Mouse (Mus musculus) kidney, postnatal 25 days (tissue): Measurements from ENCODE around the gene Hivep3.

Experiments
- DNase-seq, 2 experiments: peaks; one replicate each; pipeline ENCODE4 v3.0.0; 2021; ENCODE audit warnings: mixed read lengths in 2 of 2

The Hivep3 gene

DNA sequence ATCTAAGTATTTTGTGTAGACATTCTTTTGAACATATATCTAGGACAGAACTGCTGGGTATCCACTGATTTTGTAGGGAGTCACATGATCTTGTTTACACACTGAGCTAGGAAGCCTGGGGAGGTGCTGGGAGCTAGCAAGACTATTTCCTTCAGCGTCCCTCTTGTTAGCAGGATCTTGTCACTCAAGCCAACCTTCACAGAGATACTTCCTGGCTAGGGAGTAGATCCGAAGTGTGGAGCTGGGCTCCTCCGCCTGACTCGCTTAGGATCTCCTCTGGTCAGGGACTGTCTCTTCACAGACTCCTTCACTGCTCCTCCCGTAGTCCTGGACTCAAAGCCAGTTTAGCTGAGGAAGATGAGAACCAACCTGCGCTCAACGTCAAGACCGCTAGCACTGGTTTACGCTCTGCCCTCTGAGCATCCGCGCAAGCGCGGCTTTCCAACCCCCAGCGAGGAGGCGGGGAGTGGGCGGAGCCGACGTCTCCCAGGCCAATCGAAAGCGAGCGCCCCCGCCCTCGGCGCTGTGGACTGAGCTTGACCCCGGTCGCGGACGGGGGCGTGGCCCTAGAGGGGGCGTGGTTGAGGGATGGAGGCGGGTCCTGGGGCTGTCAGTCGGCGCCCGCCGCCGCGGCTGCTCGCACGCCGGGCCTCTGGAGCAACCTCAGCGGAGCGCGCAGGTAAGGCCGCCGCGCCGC is at the start of gene Hivep3:
TSS of gene Hivep3 (plus strand) at position 601 of the 697 bp plus-strand sequence.
- DNase-seq, result peak; percentile 100

DNA sequence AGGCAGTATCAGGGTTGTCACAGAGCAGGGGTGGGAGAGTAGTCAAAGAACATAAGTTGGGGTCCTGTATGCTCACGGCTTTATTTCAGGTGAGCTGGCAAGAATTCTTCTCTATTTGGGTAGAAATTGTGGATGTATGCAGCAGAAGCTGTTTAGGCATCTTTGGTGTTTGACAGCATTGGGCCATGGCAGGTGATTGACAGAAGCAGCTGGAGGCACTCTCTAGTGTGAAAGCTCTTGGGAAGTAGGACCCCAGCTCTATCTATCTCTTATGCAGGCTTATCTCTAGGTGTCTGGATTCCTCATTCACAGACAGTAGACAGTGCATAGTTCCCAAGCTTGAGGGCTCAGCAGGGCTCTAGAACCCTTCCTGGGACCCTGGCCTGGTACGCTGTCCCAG is 47.8 kb upstream of the Hivep3 start:
- no peak for DNase-seq

DNA sequence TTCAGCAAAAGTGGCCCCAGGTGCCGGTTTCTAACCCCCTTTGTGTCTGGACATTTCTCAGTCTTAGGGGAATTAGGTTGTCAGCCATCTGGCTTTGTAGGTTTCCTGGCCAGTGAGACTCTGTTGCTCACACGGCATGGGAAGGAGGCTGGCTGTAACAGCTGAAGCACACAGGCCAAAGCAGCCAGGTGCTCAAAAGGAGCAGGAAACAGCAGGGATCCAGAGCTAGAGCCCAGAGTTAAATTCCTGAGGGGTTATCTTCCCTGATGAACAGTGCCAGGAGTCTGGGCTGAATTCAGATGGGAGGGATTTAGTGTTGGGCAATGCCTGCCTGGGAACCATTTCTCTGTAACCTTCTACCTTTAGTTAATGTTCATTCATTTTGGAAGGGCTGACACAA is 35.2 kb upstream of the Hivep3 start:
- no peak for DNase-seq

DNA sequence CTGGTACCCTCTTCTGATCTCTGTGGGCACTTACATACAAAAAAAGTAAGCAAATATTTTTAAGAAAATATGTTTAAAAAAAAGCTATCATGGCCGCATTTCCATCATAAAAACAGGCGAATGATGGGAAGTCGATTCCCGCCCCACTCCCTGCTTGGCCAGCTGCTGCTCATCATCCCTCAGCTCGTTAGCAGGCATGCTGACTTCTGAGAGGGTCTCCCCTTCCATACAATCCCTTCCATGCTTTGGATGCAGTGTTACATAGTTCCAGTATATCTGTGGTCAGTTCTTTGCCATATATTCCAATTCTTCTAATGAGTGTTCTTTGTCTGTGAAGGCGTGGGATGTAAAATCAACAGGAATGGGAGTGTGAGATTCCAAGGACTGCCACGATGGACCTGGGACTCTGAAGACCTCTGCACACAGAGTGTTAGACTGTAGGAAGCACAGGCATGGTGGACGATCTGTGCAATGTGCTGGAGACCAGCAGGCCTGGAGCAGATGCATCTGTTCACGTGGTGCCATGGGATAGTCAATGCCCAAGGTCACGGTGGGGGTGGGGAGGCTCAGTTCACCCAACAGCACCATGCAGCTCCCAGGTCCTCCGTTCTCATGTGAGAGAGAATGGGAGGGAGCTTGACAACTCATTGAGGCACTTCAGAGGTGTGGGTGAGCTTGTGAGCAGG is 32.2 kb upstream of the Hivep3 start:
- DNase-seq, result no peak

DNA sequence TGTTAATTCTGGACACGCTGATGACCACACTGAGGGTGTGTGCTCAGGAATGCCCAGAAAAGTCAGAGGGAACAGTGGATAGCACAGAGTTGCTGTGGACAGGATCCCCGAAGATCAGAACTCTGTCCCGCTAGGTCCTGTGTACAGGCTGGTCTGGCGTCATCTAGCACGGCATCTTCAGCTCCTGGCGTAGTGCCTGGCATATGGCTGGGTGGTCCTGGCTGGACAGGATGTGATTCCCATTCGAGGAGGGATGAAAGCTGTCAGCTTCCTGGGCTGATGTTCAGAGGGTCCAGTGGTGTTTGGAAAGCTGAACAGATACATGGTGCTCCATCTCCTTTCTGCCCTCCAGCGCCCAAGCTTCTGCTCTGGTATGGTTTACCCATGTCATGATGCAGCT is 29.6 kb upstream of the Hivep3 start:
- DNase-seq, result no peak

DNA sequence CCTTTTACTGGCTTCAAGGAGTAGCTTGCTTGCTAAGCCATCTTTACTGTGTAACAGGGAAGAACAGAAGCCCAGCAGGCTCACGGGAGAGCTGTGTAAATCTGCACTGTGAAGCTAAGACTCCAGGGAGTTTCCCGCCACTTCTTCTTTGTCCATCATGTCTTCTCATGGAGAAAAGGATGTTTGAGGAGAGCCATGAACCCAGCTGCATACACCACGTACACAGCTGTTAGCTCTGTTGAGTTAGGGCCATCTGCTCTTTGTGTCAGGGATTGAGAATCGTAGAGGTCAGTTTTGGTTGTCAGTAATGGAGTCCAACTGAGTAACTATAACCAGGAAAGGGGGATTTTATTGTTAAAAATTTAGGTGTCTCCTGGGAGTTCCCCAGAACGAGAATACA is 26.3 kb upstream of the Hivep3 start:
- no peak for DNase-seq

DNA sequence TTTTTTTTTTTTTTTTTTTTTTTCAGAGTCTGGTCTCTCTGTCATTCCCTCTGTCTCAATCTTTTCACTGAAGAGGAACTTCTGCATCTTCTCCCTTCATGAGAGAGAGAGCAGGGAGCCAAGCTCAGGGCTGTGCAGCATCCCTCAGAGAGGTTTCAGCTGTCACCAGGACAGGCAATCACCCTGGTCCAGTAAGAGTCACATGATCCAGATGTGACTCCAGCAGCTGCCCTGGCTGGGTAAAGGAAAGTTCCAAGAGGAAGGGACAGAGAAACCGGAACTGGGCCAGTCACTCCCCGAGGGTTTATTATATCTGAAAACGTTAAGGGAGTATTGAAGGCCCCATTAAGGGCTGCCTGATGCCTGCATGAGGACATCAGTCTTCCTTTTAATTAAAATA is 25.8 kb upstream of the Hivep3 start:
- DNase-seq, result no peak

DNA sequence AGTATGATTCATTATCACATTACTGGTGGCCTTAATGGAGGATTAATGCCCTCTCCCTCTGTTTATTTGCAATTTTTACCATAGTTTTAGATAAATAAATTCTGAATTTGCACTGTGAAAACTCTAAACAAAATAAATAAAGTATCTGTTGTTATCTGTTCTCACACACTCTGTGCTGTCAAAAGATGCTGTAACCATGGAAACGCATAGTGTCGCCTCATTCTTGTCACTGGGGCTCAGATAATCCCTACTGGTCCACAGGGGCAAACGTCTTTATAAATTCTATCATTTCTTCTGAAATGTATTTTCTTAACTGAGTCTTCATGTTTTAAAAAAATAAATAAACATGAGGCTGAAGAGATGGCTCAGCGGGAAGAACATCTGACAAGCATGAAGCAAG is 23.4 kb upstream of the Hivep3 start:
- no peak for DNase-seq

DNA sequence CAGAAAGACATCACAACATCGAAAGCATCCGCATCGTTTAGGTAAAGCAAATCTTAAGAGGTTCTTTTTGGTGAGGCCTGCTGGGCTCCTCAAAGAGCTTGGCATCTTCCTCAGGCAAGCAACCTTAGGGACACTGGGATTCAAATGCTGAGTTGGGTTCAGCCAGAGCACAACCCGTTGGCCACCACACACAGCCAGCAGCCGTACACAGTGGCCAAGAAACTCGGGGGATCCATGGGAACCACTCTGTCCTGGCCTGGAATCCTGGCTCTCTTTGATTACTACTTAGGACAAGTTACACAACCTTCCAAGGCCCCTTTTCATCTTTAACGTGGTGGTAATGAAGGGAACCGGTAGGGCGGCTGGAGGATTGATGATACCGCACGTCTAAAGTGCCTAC is 16.1 kb upstream of the Hivep3 start:
- no peak for DNase-seq

DNA sequence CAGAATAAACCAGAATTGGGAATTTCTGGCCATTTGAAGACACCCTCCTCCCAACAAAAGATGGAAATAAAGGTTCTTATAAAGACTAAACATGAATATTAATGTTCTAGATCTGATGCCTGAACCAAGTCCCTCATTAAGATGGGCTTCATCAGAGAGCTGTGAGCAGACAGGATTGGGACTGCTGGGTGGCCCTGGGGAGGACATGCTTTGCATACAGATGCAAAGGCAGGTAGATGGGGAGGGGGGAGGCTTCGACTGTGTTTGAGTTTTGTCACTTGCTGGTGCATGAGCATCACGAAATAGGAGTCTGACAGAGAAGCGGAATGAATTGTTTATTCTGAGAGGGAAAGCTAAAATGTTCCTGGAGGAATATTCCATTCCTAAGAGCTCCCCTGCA is 12.1 kb upstream of the Hivep3 start:
- no peak for DNase-seq

DNA sequence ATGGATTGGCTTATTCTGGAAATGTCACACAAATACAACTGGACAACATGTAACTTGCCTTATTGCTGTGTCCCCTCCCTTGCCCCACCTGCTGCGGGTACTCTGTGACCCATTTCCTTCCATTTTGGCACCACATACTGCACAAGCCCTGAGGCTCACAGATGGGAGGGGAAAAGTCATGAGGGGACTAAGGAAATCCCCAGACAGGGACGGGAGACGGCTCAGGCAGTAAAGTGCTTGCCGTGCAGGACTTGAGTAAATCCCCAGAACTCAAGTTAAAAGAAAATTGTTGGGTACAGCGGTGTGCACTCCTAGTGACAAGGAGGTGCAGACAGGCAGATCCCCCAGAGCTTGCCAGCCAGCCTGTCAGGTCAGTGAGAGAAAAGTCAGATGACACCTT is 7.5 kb upstream of the Hivep3 start:
- DNase-seq, result no peak

DNA sequence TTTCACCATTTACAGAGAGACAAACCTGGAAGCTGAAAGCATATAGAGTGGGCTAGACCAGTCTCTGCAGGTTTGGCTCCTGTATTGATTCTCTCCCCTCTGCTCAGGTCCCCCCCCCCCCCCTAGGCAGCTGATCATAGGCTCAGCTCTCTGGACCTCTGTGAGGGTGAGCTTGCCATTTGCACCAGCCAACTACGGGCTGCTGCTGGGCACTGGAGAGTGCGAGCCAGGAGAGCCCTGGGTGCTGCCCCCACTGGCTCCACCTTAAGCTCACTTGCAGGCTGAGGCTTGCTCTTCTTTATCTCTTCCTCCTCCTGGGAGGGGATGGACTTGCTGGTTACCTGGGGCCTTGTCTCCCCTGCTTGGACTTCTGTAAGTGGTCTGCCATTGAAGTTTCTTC is 5.7 kb upstream of the Hivep3 start:
- DNase-seq, result no peak

DNA sequence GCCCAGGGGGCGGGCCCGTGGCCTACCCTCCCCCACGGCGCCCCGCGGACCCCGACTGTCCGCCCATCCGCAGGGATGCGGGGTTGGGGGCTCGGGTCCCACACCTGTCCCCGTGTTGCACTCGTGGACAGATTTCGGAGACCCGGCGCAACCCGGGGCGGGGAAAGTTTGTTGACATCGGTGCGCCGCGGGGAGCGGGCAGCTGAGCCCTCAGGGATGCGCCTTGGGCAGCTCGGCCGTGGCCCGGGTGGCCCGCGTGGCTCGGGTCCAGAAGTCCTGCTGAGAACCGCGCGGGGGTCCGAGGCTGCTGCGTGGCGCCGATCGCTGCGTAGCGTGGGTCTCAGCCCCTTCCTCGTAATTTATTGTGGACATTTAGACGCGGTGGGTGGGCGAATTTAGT is 358 bp downstream of the Hivep3 start:
- DNase-seq, result peak in 1 of 2 experiments; percentile 51

DNA sequence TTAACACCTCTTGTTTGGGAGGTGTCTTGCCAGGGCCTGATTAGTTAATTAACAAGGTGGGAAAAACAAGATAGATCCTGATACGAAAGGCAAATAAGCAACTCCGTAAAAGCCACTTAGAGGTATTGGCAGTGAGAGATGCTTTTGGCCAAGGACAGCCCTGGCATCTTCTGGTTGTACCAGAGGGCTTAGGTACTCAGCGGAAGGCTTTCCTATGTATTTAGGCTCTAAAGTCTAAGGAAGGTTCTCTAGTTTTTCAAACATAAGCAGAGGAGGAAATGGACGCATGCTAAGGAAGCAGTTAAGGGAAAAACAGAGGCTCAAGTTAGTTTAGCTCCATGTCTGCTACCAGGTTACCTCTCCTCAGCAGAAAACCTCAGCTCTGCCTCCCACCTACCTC is 768 bp downstream of the Hivep3 start:
- no peak for DNase-seq

DNA sequence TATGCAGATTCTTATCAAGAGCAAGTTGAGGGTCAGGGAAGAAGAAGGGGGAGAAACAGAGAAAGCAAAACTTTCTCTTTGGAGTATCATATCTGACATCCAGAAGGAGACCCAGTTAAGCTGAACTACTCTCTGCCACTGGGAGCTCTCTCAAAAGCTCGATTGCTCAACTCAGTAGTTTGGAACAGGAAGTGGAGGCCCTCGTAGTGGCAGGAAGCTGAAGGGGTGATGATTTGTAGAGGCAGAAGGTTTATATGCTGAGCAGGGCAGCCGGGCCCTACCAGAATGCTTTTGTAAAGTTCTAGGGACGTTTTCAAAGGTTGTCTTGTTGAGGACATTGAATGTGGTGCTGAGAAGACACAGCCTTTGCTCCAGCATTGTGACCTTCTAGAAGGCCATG is 5.1 kb downstream of the Hivep3 start:
- peak; percentile 24 to 52 for DNase-seq

DNA sequence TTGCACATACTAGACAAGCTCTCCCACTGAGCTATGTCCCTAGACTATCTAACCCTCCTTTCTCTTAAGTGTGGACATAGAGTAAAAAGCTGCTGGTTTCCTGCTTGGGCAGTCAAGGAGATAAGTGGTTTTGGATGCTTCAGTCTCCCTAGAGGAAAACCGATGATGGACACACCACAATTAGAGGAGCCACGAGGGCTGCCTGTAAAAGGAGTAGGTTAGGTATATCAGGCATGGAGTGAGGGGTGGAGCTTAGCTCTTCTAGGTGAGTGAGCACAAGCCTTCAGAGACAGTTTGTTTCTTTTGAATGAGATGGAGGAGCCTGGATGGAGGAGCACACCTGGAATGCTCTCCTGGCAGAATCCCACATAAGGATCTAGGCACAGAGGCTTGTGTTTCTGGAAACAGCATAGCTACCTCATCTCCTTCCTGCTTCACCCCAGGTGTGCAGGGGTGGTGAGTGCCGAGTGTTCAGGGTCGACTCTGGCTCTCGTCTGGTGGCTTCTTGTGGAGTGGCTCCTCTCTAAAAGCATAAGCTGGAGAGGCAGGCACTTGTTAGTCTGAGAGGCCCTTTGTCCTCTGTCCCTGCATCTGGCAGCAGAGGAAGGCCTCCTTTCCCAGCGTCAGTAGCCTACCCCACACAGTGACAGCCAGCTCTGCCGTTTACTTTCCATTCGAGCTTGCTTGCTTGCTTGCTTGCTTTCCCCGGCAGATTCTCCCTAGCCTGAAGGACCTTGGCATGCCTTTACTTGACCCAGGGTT is 5.9 kb downstream of the Hivep3 start:
- DNase-seq, result no peak

DNA sequence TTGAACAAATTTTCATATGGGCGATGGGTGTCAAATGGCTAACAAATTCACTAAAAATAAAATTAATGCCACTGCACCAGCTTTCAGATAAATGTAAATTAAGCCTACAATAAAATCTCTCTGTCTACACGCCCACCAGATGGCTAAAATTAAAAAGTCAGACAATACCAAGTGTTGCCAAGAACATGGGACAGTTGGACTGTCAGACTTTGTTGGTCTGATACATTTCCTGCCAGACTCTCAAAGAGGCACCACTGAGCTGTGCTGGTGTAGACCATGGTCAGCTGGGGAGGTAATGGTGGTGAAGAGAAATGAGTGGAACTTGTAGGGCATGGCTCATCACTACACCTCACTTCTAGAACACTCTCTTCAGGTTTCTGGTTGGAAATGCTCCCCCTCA is 14.8 kb downstream of the Hivep3 start:
- DNase-seq, result no peak

DNA sequence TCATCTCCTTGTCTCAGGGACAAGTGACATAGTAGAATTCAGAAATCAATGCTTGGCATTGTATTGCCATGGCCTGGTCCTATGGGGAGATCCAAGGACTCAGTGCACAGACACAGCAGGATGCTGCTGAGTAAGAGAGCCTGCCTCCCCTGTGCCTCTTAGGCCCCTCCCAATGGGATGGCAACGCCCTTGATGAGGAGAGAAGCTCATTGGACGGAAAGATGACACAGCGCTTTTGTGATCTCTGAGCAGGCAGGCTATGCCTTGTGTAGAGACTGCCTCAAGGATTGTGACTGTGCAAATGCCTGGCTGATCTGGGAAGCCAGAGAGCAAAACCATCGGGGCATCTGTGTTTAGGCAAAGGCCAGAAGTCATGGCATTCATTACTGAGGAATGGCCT is 16.6 kb downstream of the Hivep3 start:
- DNase-seq, result no peak

DNA sequence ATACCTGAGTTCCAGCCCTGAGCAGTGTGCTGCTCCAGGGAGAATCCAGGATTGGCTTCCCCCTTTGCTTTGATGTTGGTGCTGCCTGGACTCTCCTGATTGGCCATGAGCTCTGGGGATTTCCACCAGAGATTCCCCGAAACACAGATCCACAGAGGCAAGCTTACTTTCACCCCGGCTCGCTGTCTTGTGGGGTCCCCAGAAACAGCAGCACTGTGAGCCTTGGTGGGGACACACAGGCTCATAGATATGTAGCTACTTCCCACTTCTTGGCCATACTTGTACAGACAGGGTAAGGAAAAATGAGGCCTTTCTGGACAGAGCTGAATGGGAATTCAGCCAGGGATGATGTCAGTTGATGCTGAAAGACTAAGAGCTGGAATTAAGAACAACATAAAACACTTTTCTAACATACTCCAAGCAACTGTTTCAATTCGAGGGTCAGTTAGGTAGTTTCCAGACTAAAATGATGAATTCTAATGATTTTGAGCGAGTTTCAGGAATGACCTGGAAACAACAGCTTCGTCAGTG is 17.2 kb downstream of the Hivep3 start:
- no peak for DNase-seq

DNA sequence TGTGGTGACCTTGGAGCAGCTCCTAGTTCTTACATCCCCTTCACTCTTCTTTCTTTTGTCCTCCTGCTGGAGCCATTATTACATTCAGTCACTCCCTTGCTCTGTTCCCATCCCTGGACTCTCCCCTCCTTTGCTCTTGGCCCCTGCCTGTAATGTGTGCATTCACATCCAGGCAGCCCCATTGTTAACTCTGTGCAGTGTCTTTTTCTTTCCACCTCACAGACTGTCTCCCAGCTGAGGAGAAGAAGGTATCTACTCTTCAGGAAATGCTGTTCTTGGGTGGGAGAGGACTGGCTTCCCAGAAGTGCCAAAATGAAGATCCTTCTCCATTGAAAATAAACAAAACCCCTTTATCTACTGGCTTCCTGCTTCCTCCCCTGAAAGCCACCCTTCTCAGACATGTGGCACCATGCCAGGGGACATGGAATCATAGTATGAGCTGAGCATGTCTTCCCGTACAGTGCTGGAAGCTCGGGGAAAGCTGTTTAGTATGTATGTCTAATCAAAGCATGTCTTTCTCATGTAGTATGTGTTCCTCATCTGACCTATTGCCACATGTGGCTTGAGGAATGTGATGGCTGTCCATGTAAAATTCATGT is 17.9 kb downstream of the Hivep3 start:
- DNase-seq, result peak; percentile 62 to 65

DNA sequence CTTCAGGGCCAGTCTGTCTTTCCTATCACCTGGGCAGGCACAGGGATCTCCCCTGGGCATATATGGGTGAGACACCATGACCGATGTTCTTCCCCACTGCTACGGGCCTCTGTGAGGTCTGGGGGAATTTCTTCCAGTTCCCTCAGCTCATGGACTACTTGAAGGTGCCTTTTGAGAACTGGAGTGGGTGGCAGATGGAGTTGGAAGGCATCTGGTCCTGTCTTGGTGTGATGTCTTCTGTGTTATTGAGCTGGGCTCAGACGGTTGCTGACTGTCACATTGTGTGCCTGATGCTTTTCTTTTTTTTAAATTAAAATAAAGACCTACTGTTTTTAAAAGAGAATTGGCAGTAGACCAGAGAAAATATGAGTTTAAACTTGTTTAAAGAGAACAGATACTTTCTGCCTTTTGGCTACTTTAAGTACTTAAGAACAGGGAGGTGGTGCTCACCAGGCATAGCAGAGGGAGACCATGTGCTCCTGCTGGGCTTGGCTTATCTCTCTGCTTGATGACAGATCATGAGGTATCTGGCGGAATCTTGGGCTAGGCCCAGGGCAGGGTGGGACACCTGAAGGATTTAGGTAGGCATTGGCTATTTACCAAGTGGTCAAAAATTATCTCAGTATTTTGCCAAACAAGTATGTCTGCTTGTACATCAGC is 26.1 kb downstream of the Hivep3 start:
- DNase-seq, result no peak

DNA sequence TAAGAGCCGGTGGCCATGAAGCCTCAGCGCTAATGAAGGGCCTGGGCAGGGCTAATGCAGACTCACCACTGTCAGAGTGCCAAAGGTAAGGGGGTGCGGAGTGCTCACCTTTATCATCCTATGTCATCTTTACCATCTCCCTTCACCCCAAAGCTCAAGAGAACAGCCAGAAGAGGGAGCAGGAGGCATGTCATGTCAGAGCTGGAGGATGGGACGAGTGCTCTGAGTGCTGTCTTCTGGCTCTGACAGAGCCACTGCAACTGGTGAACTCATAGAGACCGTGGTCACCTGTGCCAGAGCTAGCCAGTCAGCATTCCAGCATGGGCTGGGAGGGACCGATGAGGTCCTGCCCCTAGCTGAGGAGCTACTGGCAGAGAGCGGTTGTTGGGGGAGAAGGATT is 27.2 kb downstream of the Hivep3 start:
- DNase-seq, result no peak
